Mouse (Mus musculus): Measurements from ENCODE around the gene Gm20390.

DNA sequence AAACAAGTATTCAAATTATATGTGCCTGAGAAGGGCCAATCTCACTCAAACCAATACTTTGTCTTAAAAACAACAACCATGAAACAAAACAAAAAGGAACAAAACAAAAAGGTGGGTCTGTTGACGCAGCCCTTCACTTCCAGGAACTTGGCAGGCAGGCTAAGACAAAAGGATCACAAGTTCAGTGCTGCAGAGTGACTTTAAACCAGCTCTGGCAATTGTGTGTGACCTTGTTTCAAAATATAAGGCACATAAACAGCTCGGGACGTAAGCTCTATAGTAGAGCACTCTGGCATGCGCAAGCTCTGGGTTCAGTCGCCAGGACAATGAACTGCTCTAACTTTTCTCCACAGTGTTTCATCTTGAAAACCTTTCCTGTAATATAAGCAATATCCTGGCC is 4.9 kb upstream of the Gm20390 start:
- TF ChIP-seq FLI1 (IDR thresholded peaks at IDR 0.05; ENCODE audit: low read length) (no peak), GATA1 (IDR thresholded peaks at IDR 0.05; ENCODE audit: borderline replicate concordance, low read length) (no peak)

All from megakaryocyte, embryonic 14.5 days (primary cell).